Mouse (Mus musculus) MEL (cell line): ENCODE results near the gene Dmrta2. TPM values are rescaled to one million over a fixed set of nuclear protein-coding genes. Genes with fewer than 3 reads are reported as not detected.

ENCODE experiments used
- DNase-seq: peaks from one replicate; pipeline ENCODE4 v3.0.0; 2011; ENCODE audit warnings: low read depth, low spot score
- H3K27ac ChIP-seq: 2 replicates; pipeline ENCODE4 v1.5.1; 2012; ENCODE audit warnings: low read depth, mild to moderate bottlenecking, control low read depth, low read length, moderate library complexity; ENCODE audit not compliant: control insufficient read depth
- H3K27me3 ChIP-seq, 2 experiments: fragments of 150-350 bp in 1 of 2; sonication (generic) in 1 of 2; 2 replicates each; pipeline ENCODE4 v1.6.1; 2012; ENCODE audit warnings: low read length in 2 of 2, mild to moderate bottlenecking in 2 of 2, improper control_type of control experiment in 1 of 2, moderate library complexity in 1 of 2; ENCODE audit not compliant: insufficient read depth in 2 of 2, control insufficient read depth in 1 of 2
- H3K36me3 ChIP-seq, 2 experiments: 2 replicates each; pipeline ENCODE4 v1.6.1; 2012 to 2014; ENCODE audit warnings: low read length in 2 of 2, improper control_type of control experiment in 1 of 2, inconsistent platforms in 1 of 2, mild to moderate bottlenecking in 1 of 2; ENCODE audit not compliant: insufficient read depth in 2 of 2, control insufficient read depth in 1 of 2
- H3K4me1 ChIP-seq, 2 experiments: fragments of 150-350 bp in 1 of 2; sonication (generic) in 1 of 2; 2 replicates each; pipeline ENCODE4 v1.6.1; 2012; ENCODE audit warnings: low read length in 2 of 2, improper control_type of control experiment in 1 of 2, mild to moderate bottlenecking in 1 of 2; ENCODE audit not compliant: insufficient read depth in 2 of 2, control insufficient read depth in 1 of 2
- H3K4me3 ChIP-seq, 2 experiments: fragments of 150-350 bp in 1 of 2; sonication (generic) in 1 of 2; 2 replicates each; pipeline ENCODE4 v1.5.1; 2012; ENCODE audit warnings: low read depth in 2 of 2, low read length in 2 of 2, mild to moderate bottlenecking in 2 of 2, moderate library complexity in 2 of 2, control low read depth in 1 of 2, improper control_type of control experiment in 1 of 2; ENCODE audit not compliant: control insufficient read depth in 1 of 2, insufficient read depth in 1 of 2
- H3K79me2 ChIP-seq: 2 replicates; pipeline ENCODE4 v1.6.1; 2012; ENCODE audit warnings: mild to moderate bottlenecking, low read length, moderate library complexity; ENCODE audit not compliant: control insufficient read depth, poor library complexity, insufficient read depth
- H3K9ac ChIP-seq: 2 replicates; pipeline ENCODE4 v1.6.1; 2012; ENCODE audit warnings: low read depth, mild to moderate bottlenecking, control low read depth, low read length, moderate library complexity; ENCODE audit not compliant: control insufficient read depth, poor library complexity, severe bottlenecking
- H3K9me3 ChIP-seq: fragments of 150-350 bp; sonication (generic); replicated peaks from 2 replicates; pipeline ENCODE4 v1.6.1; 2012; ENCODE audit warnings: mild to moderate bottlenecking, low read length, improper control_type of control experiment, moderate library complexity; ENCODE audit not compliant: insufficient read depth
- BHLHE40 ChIP-seq: IDR thresholded peaks from 2 replicates; pipeline ENCODE4 v1.6.1; 2012; ENCODE audit warnings: low read depth, mild to moderate bottlenecking, inconsistent platforms, low read length, improper control_type of control experiment, borderline replicate concordance
- CHD1 ChIP-seq: IDR thresholded peaks from 2 replicates; pipeline ENCODE4 v1.6.1; 2012; ENCODE audit warnings: low read depth, mild to moderate bottlenecking, inconsistent platforms, low read length, improper control_type of control experiment
- CHD2 ChIP-seq: IDR thresholded peaks from 2 replicates; pipeline ENCODE4 v1.6.1; 2011; ENCODE audit warnings: low read length, improper control_type of control experiment
- CTCF ChIP-seq, 3 experiments: IDR thresholded peaks in 2 of 3; conservative IDR thresholded peaks in 1 of 3; 2 replicates each; pipeline ENCODE4 v1.5.1; 2011 to 2012; ENCODE audit warnings: low read length in 3 of 3, low read depth in 2 of 3, mild to moderate bottlenecking in 2 of 3, improper control_type of control experiment in 1 of 3, inconsistent platforms in 1 of 3, mixed read lengths in 1 of 3, moderate library complexity in 1 of 3; ENCODE audit not compliant: control insufficient read depth in 1 of 3, insufficient read depth in 1 of 3, poor library complexity in 1 of 3, severe bottlenecking in 1 of 3
- E2F4 ChIP-seq: IDR thresholded peaks from 2 replicates; pipeline ENCODE4 v1.6.1; 2011; ENCODE audit warnings: low read depth, low read length, improper control_type of control experiment, borderline replicate concordance
- ELF1 ChIP-seq: IDR thresholded peaks from 2 replicates; pipeline ENCODE4 v1.6.1; 2014; ENCODE audit warnings: low read depth, mild to moderate bottlenecking, inconsistent platforms, low read length, improper control_type of control experiment, moderate library complexity
- EP300 ChIP-seq, 2 experiments: IDR thresholded peaks; 2 replicates each; pipeline ENCODE4 v1.6.1; 2011; ENCODE audit warnings: improper control_type of control experiment in 2 of 2, low read length in 2 of 2, low read depth in 1 of 2, mild to moderate bottlenecking in 1 of 2
- ETS1 ChIP-seq: IDR thresholded peaks from 2 replicates; pipeline ENCODE4 v1.6.1; 2012; ENCODE audit warnings: low read depth, mild to moderate bottlenecking, inconsistent platforms, low read length, improper control_type of control experiment, moderate library complexity
- GABPA ChIP-seq: IDR thresholded peaks from 2 replicates; pipeline ENCODE4 v1.6.1; 2012; ENCODE audit warnings: low read depth, mild to moderate bottlenecking, inconsistent platforms, low read length, improper control_type of control experiment, moderate library complexity
- GATA1 ChIP-seq: IDR thresholded peaks from 2 replicates; pipeline ENCODE4 v1.6.1; 2011; ENCODE audit warnings: low read depth, low read length, improper control_type of control experiment
- JUND ChIP-seq: IDR thresholded peaks from 2 replicates; pipeline ENCODE4 v1.6.1; 2011; ENCODE audit warnings: low read depth, mild to moderate bottlenecking, improper control_type of control experiment, low read length
- MAFK ChIP-seq: IDR thresholded peaks from 2 replicates; pipeline ENCODE4 v1.6.1; 2011; ENCODE audit warnings: low read depth, mild to moderate bottlenecking, low read length, improper control_type of control experiment, borderline replicate concordance
- MAZ ChIP-seq: IDR thresholded peaks from 2 replicates; pipeline ENCODE4 v1.6.1; 2012; ENCODE audit warnings: low read depth, mild to moderate bottlenecking, inconsistent platforms, low read length, improper control_type of control experiment
- MEF2A ChIP-seq: IDR thresholded peaks from 2 replicates; pipeline ENCODE4 v1.6.1; 2014; ENCODE audit warnings: low read depth, mild to moderate bottlenecking, inconsistent platforms, low read length, improper control_type of control experiment; ENCODE audit not compliant: poor library complexity, insufficient replicate concordance, severe bottlenecking; ENCODE audit errors: extremely low read depth
- MXI1 ChIP-seq: IDR thresholded peaks from 2 replicates; pipeline ENCODE4 v1.6.1; 2011; ENCODE audit warnings: mild to moderate bottlenecking, low read depth, low read length, improper control_type of control experiment
- MYB ChIP-seq: IDR thresholded peaks from 2 replicates; pipeline ENCODE4 v1.6.1; 2011; ENCODE audit warnings: mild to moderate bottlenecking, low read depth, low read length, improper control_type of control experiment
- MYC ChIP-seq: IDR thresholded peaks from 2 replicates; pipeline ENCODE4 v1.6.1; 2011; ENCODE audit warnings: low read depth, mild to moderate bottlenecking, low read length, improper control_type of control experiment, moderate library complexity
- NELFE ChIP-seq: IDR thresholded peaks from 2 replicates; pipeline ENCODE4 v1.6.1; 2011; ENCODE audit warnings: low read depth, low read length, improper control_type of control experiment
- NRF1 ChIP-seq: IDR thresholded peaks from 2 replicates; pipeline ENCODE4 v1.6.1; 2014; ENCODE audit warnings: low read depth, mild to moderate bottlenecking, inconsistent platforms, low read length, improper control_type of control experiment, moderate library complexity; ENCODE audit not compliant: poor library complexity, insufficient read depth, severe bottlenecking
- POLR2AphosphoS5 ChIP-seq: IDR thresholded peaks from 2 replicates; pipeline ENCODE4 v1.6.1; 2012; ENCODE audit warnings: low read depth, borderline replicate concordance, mild to moderate bottlenecking, inconsistent platforms, low read length, moderate library complexity, mixed read lengths
- RAD21 ChIP-seq: IDR thresholded peaks from 2 replicates; pipeline ENCODE4 v1.6.1; 2011; ENCODE audit warnings: mild to moderate bottlenecking, low read depth, low read length, improper control_type of control experiment
- RCOR1 ChIP-seq: IDR thresholded peaks from 2 replicates; pipeline ENCODE4 v1.6.1; 2012; ENCODE audit warnings: low read depth, mild to moderate bottlenecking, inconsistent platforms, low read length, improper control_type of control experiment
- SIN3A ChIP-seq: IDR thresholded peaks from 2 replicates; pipeline ENCODE4 v1.6.1; 2012; ENCODE audit warnings: low read length, improper control_type of control experiment, inconsistent platforms
- TAL1 ChIP-seq: IDR thresholded peaks from 2 replicates; pipeline ENCODE4 v1.6.1; 2012; ENCODE audit warnings: mild to moderate bottlenecking, inconsistent platforms, low read length, moderate library complexity, mixed read lengths
- TBP ChIP-seq: IDR thresholded peaks from 2 replicates; pipeline ENCODE4 v1.8.0; 2011; ENCODE audit warnings: low read depth, low read length, improper control_type of control experiment
- TCF12 ChIP-seq: IDR thresholded peaks from 2 replicates; pipeline ENCODE4 v1.6.1; 2014; ENCODE audit warnings: low read depth, mild to moderate bottlenecking, inconsistent platforms, low read length, improper control_type of control experiment, moderate library complexity
- UBTF ChIP-seq: IDR thresholded peaks from 2 replicates; pipeline ENCODE4 v1.6.1; 2012; ENCODE audit warnings: low read depth, mild to moderate bottlenecking, inconsistent platforms, low read length, improper control_type of control experiment, moderate library complexity, borderline replicate concordance; ENCODE audit not compliant: insufficient read depth
- USF1 ChIP-seq: IDR thresholded peaks from 2 replicates; pipeline ENCODE4 v1.6.1; 2014; ENCODE audit warnings: low read depth, mild to moderate bottlenecking, inconsistent platforms, low read length, improper control_type of control experiment, moderate library complexity
- USF2 ChIP-seq, 2 experiments: IDR thresholded peaks; 2 replicates each; pipeline ENCODE4 v1.6.1; 2011 to 2012; ENCODE audit warnings: improper control_type of control experiment in 2 of 2, low read length in 2 of 2, borderline replicate concordance in 1 of 2, inconsistent platforms in 1 of 2, low read depth in 1 of 2, mild to moderate bottlenecking in 1 of 2; ENCODE audit not compliant: insufficient read depth in 1 of 2
- ZMIZ1 ChIP-seq: IDR thresholded peaks from 2 replicates; pipeline ENCODE4 v1.6.1; 2012; ENCODE audit warnings: low read depth, mild to moderate bottlenecking, inconsistent platforms, low read length, improper control_type of control experiment, moderate library complexity
- ZNF384 ChIP-seq: IDR thresholded peaks from 2 replicates; pipeline ENCODE4 v1.6.1; 2012; ENCODE audit warnings: low read depth, mild to moderate bottlenecking, inconsistent platforms, low read length, improper control_type of control experiment
- polyA plus RNA-seq, 2 experiments: library from polyadenylated mRNA; stranded (reverse) in 1 of 2; unstranded in 1 of 2; fragments of >175 nt in 1 of 2; fragments of >200 nt in 1 of 2; gene quantifications; 2 replicates each; pipeline versions ENCODE4 v1.2.1 to v1.2.4; 2012; ENCODE audit warnings: low replicate concordance in 2 of 2, low read depth in 1 of 2; ENCODE audit not compliant: insufficient read length in 2 of 2, insufficient read depth in 1 of 2, missing spikeins in 1 of 2
- total RNA-seq: library from RNA; depleted of rRNA; stranded (reverse); fragments of 300-350 nt; gene quantifications from 2 replicates; pipeline ENCODE4 v1.2.3, GENCODE M21; 2012

Gene Dmrta2
- total and polyA plus RNA-seq, 3 experiments = 0.08 to 0.11 TPM; not detected in 1

GRCm38 (mm10) chr4:109939291-109939690, 38.6 kb upstream of the Dmrta2 start:
- Histone ChIP-seq H3K79me2 (no peaks in the 10 kb centered on the region), H3K4me1 (0 out of 4 replicates have a peak, but pooled peaks cover 0 to 3% of the 10 kb centered on the region in 2 experiments), H3K9ac (no peak overlapping the region), H3K27me3 (no peaks in the 10 kb centered on the region), H3K27ac (no peak overlapping the region), H3K4me3 (no peak overlapping the region), H3K9me3 (no peaks in the 10 kb centered on the region), H3K36me3 (peaks cover 0 to 11% of the 10 kb centered on the region in 2 experiments; a peak in 3 of 4 replicates)
- TF ChIP-seq UBTF = no peak
- no peak for TF ChIP-seq ZNF384
- no peak for TF ChIP-seq MEF2A
- TF ChIP-seq GATA1 = no peak
- DNase-seq = no peak

GRCm38 (mm10) chr4:109945554-109945953, 32.3 kb upstream of the Dmrta2 start:
- H3K9ac ChIP-seq = no peak overlapping the region
- H3K79me2 ChIP-seq = no peaks in the 10 kb centered on the region
- H3K27ac ChIP-seq = peak overlapping the region; percentile 52; the same call in 1 of the 2 replicates
- H3K4me3 ChIP-seq = no peak overlapping the region
- no peaks in the 10 kb centered on the region for H3K9me3 ChIP-seq
- no peaks in the 10 kb centered on the region for H3K27me3 ChIP-seq
- H3K36me3 ChIP-seq = peaks cover 3 to 28% of the 10 kb centered on the region in 2 experiments
- DNase-seq = peak; percentile 69
- peaks cover 7 to 11% of the 10 kb centered on the region in 2 experiments for H3K4me1 ChIP-seq
- TF ChIP-seq RCOR1 (0 out of 2 replicates have a peak, but pooled peaks have one; percentile 25), USF1 (peak; percentile 31; the same call in 1 of the 2 replicates), POLR2AphosphoS5 (no peak), SIN3A (peak; percentile 46), MAZ (no peak), E2F4 (no peak), ETS1 (0 out of 2 replicates have a peak, but pooled peaks have one; percentile 25), BHLHE40 (no peak), CTCF (IDR thresholded peaks at IDR 0.05 in 2 of 3, conservative IDR thresholded peaks at IDR 0.05 in 1 of 3; ENCODE audit: control insufficient read depth in 1 of 3, insufficient read depth in 1 of 3, low read depth in 2 of 3, low read length in 3 of 3, poor library complexity in 1 of 3, severe bottlenecking in 1 of 3) (no peak), TCF12 (peak; percentile 48; the same call in 1 of the 2 replicates), MYC (0 out of 2 replicates have a peak, but pooled peaks have one; percentile 54), GABPA (no peak), MXI1 (no peak), NRF1 (no peak), NELFE (no peak), MAFK (no peak), TBP (no peak), RAD21 (no peak), USF2 (IDR thresholded peaks at IDR 0.05; ENCODE audit: borderline replicate concordance in 1 of 2, insufficient read depth in 1 of 2, low read depth in 1 of 2, low read length in 2 of 2) (no peak), CHD1 (no peak), GATA1 (peak; percentile 64; the same call in 1 of the 2 replicates), JUND (no peak), CHD2 (no peak), ELF1 (no peak), ZMIZ1 (no peak), MYB (no peak), TAL1 (no peak), EP300 (IDR thresholded peaks at IDR 0.05; ENCODE audit: low read depth in 1 of 2, low read length in 2 of 2) (peak; percentile 65 to 79)
